ENCODE assay signal across 8 mouse cellular contexts in genomic region chr6:37463517-37464482, GRCm38 (mm10). TPM values are rescaled to one million over a fixed set of nuclear protein-coding genes. Genes with fewer than 3 reads are reported as not detected.
A peak's percentile ranks its signal among the peaks of the same experiment; 100 is the strongest.
DNase-seq lines count a peak whose midpoint lies in the region; ATAC-seq and TF ChIP-seq lines count a peak whose summit lies in the region.
"Not testable (repeated sequence)": the region's sequence is repeated elsewhere in the genome, so short reads cannot be mapped to it uniquely, and the experiment has no call there.

No protein-coding gene starts in this region.

- not testable (repeated sequence) for H3K27me3 ChIP-seq in forebrain, embryonic 10.5 days (ENCODE audit: poor library complexity, severe bottlenecking); heart, embryonic 14.5 days (ENCODE audit: control insufficient read depth, insufficient read depth, low read length); limb, embryonic 14.5 days (ENCODE audit: control insufficient read depth, insufficient read depth, low read length); midbrain, embryonic 11.5 days (ENCODE audit: control insufficient read depth, insufficient read depth, low read length)

- H3K27ac ChIP-seq in forebrain, embryonic 10.5 days = peak overlapping the region; percentile 59; the same call in 1 of the 2 replicates
- H3K27ac ChIP-seq in heart, embryonic 14.5 days (replicated peaks in 1 of 2; ENCODE audit: control insufficient read depth in 1 of 2, insufficient read depth in 1 of 2, low read depth in 2 of 2, low read length in 2 of 2); limb, embryonic 14.5 days (replicated peaks; ENCODE audit: low read depth, low read length); midbrain, embryonic 11.5 days (ENCODE audit: low read depth, low read length): not testable (repeated sequence)

- peak; percentile 93 for ATAC-seq in heart, embryonic 14.5 days (ENCODE audit: insufficient number of reproducible peaks, insufficient read depth, low FRiP score, low read depth)
- peak; percentile 94 for ATAC-seq in limb, embryonic 14.5 days (ENCODE audit: low FRiP score, low read depth)
- peak; percentile 92 for ATAC-seq in midbrain, embryonic 11.5 days (ENCODE audit: low FRiP score)

- peak; percentile 5 for DNase-seq in 416B (ENCODE audit: low read depth)
- DNase-seq in brain, embryonic 14.5 days (ENCODE audit: low read depth) = peak; percentile 94
- peak; percentile 56 for DNase-seq in forebrain, embryonic 10.5 days (ENCODE audit: extremely low spot score, low spot score)
- peak; percentile 87 for DNase-seq in kidney, adult 9 months
- DNase-seq in limb, embryonic 14.5 days (ENCODE audit: low spot score) = peak; percentile 82
- peak; percentile 93 for DNase-seq in midbrain, embryonic 11.5 days (ENCODE audit: low spot score, missing footprints)
- peak; percentile 43 to 47 for DNase-seq in right cerebral cortex, postnatal 36 days (ENCODE audit: low spot score in 2 of 2)

- not testable (repeated sequence) for TF ChIP-seq CTCF in brain, embryonic 14.5 days (IDR thresholded peaks at IDR 0.05; ENCODE audit: borderline replicate concordance, extremely low read depth, insufficient read depth, insufficient read length)

- H3K4me1 ChIP-seq in forebrain, embryonic 10.5 days; heart, embryonic 14.5 days (ENCODE audit: control insufficient read depth in 2 of 2, insufficient read depth in 2 of 2, low read length in 2 of 2); limb, embryonic 14.5 days (ENCODE audit: control insufficient read depth, insufficient read depth, low read length); midbrain, embryonic 11.5 days (ENCODE audit: control insufficient read depth, insufficient read depth, low read length): not testable (repeated sequence)

- not testable (repeated sequence) for H3K36me3 ChIP-seq in forebrain, embryonic 10.5 days (replicated peaks); heart, embryonic 14.5 days (ENCODE audit: control insufficient read depth, insufficient read depth, low read length); limb, embryonic 14.5 days (ENCODE audit: control insufficient read depth, insufficient read depth, low read length); midbrain, embryonic 11.5 days (ENCODE audit: control insufficient read depth, insufficient read depth, low read length)

- H3K9ac ChIP-seq in heart, embryonic 14.5 days (ENCODE audit: low read length); limb, embryonic 14.5 days (ENCODE audit: low read depth, low read length, severe bottlenecking); midbrain, embryonic 11.5 days (ENCODE audit: low read length): not testable (repeated sequence)

- 1% methylated on average over 7 of the region's 25 CpGs for WGBS in forebrain, embryonic 10.5 days
- 4% methylated on average over 7 of the region's 25 CpGs for WGBS in heart, embryonic 14.5 days
- 2% methylated on average over 7 of the region's 25 CpGs for WGBS in limb, embryonic 14.5 days
- WGBS in midbrain, embryonic 11.5 days = 0% methylated on average over 6 of the region's 25 CpGs

- H3K4me2 ChIP-seq in heart, embryonic 14.5 days (ENCODE audit: low read length) = peak overlapping the region; percentile 68
- H3K4me2 ChIP-seq in limb, embryonic 14.5 days (replicated peaks; ENCODE audit: low read depth, low read length, severe bottlenecking) = 0 out of 2 replicates have a peak overlapping the region, but pooled peaks have one; percentile 2
- H3K4me2 ChIP-seq in midbrain, embryonic 11.5 days = not testable (repeated sequence)

- not testable (repeated sequence) for H3K9me3 ChIP-seq in forebrain, embryonic 10.5 days; heart, embryonic 14.5 days (ENCODE audit: control insufficient read depth, low read length); limb, embryonic 14.5 days (ENCODE audit: control insufficient read depth, low read length); midbrain, embryonic 11.5 days (ENCODE audit: control insufficient read depth, low read length)

- peak overlapping the region; percentile 51 for H3K4me3 ChIP-seq in forebrain, embryonic 10.5 days
- H3K4me3 ChIP-seq in heart, embryonic 14.5 days (ENCODE audit: control insufficient read depth in 1 of 2, insufficient read depth in 1 of 2, low read depth in 1 of 2, low read length in 2 of 2) = peak overlapping the region; percentile 45 to 52; a peak in 3 of 4 replicates
- H3K4me3 ChIP-seq in limb, embryonic 14.5 days (replicated peaks; ENCODE audit: low read length) = peak overlapping the region; percentile 36
- H3K4me3 ChIP-seq in midbrain, embryonic 11.5 days (ENCODE audit: low read depth, low read length) = peak overlapping the region; percentile 36; the same call in 1 of the 2 replicates

- TF ChIP-seq POLR2A in brain, embryonic 14.5 days (IDR thresholded peaks at IDR 0.05; ENCODE audit: borderline replicate concordance, extremely low read depth, insufficient read depth, insufficient read length, poor library complexity, severe bottlenecking); limb, embryonic 14.5 days (IDR thresholded peaks at IDR 0.05; ENCODE audit: borderline replicate concordance, extremely low read depth, insufficient read depth, insufficient read length): not testable (repeated sequence)

RNA-seq across cellular contexts. Expression of gene Creb3l2, which starts 21.9 kb away (rescaled TPM):
- polyA plus RNA-seq in brain, embryonic 14.5 days (2012; rRNA removed) = 3.5 and 6.4 TPM in 2 replicates
- 5.2 and 5.9 TPM in 2 replicates for polyA plus RNA-seq in forebrain, embryonic 10.5 days (2016; fragmentation: Nextera tagmentation; extraction: Ambion mirVana)
- 36.8 and 39.9 TPM in 2 replicates for polyA plus RNA-seq in heart, embryonic 14.5 days (2014; fragmentation: Nextera tagmentation; extraction: Ambion mirVana)
- polyA plus RNA-seq in limb, embryonic 14.5 days (2012; rRNA removed) = 51.7 and 60.1 TPM in 2 replicates
- 44.4 and 48.2 TPM in 2 replicates for polyA plus RNA-seq in limb, embryonic 14.5 days (2014; fragmentation: Nextera tagmentation; extraction: Ambion mirVana)
- 4.9 and 5.5 TPM in 2 replicates for polyA plus RNA-seq in midbrain, embryonic 11.5 days (2014; fragmentation: Nextera tagmentation; extraction: Ambion mirVana)

Comparison
In these comparisons a context has a peak if more than half of its experiments do, and no peak if none do; other contexts are left out.
1. DNase-seq: peak in every context shown above with its lines; median percentile 94 in brain, embryonic 14.5 days; 93 in midbrain, embryonic 11.5 days; 87 in kidney, adult 9 months; 82 in limb, embryonic 14.5 days; 56 in forebrain, embryonic 10.5 days; 45 in right cerebral cortex, postnatal 36 days; 5 in 416B.